Mouse (Mus musculus) thymus, postnatal 25 days (tissue): Measurements from ENCODE around the gene Tpx2.

Experiments
- DNase-seq: peaks from one replicate; pipeline ENCODE4 v3.0.0; 2022

Tpx2 gene

GRCm38 (mm10) chr2:152880898-152881297 is 33.1 kb downstream of the Tpx2 start:
- DNase-seq = no peak

- no peak for DNase-seq
Observed at GRCm38 (mm10) chr2:152884101-152884645, 36.4 kb downstream of the Tpx2 start.

GRCm38 (mm10) chr2:152887230-152887629 is 39.5 kb downstream of the Tpx2 start:
- no peak for DNase-seq

GRCm38 (mm10) chr2:152888774-152889173 is 41.0 kb downstream of the Tpx2 start:
- DNase-seq = no peak

- DNase-seq = no peak
Observed at GRCm38 (mm10) chr2:152895834-152896233, 48.1 kb downstream of the Tpx2 start.

GRCm38 (mm10) chr2:152896926-152897325 is 49.2 kb downstream of the Tpx2 start:
- DNase-seq = no peak

GRCm38 (mm10) chr2:152899011-152899410 is 51.2 kb downstream of the Tpx2 start:
- no peak for DNase-seq

GRCm38 (mm10) chr2:152901296-152901695 is 53.5 kb downstream of the Tpx2 start:
- no peak for DNase-seq

- DNase-seq = no peak
Observed at GRCm38 (mm10) chr2:152902658-152903057, 54.9 kb downstream of the Tpx2 start.

GRCm38 (mm10) chr2:152903586-152903985 is 55.8 kb downstream of the Tpx2 start:
- DNase-seq = no peak

- no peak for DNase-seq
Observed at GRCm38 (mm10) chr2:152904127-152904643, 56.4 kb downstream of the Tpx2 start.

- no peak for DNase-seq
Observed at GRCm38 (mm10) chr2:152905036-152905829, 57.5 kb downstream of the Tpx2 start.

- DNase-seq = no peak
Observed at GRCm38 (mm10) chr2:152906274-152907037, 58.7 kb downstream of the Tpx2 start.

GRCm38 (mm10) chr2:152907114-152907943 is 59.6 kb downstream of the Tpx2 start:
- no peak for DNase-seq

GRCm38 (mm10) chr2:152909848-152910247 is 62.1 kb downstream of the Tpx2 start:
- DNase-seq = no peak

- no peak for DNase-seq
Observed at GRCm38 (mm10) chr2:152911031-152911430, 63.3 kb downstream of the Tpx2 start, which contains the start of gene Mylk2. Gene Mylk2 (plus strand): TSS chr2:152911352.

GRCm38 (mm10) chr2:152911432-152911831 is 63.7 kb downstream of the Tpx2 start:
- no peak for DNase-seq

- no peak for DNase-seq
Observed at GRCm38 (mm10) chr2:152913471-152913870, 65.7 kb downstream of the Tpx2 start.

GRCm38 (mm10) chr2:152914310-152915120 is 66.8 kb downstream of the Tpx2 start:
- peak; percentile 79 for DNase-seq

- no peak for DNase-seq
Observed at GRCm38 (mm10) chr2:152915453-152915852, 67.7 kb downstream of the Tpx2 start.

GRCm38 (mm10) chr2:152916111-152916510 is 68.3 kb downstream of the Tpx2 start:
- DNase-seq = no peak

- no peak for DNase-seq
Observed at GRCm38 (mm10) chr2:152917671-152918070, 69.9 kb downstream of the Tpx2 start.
